Mouse (Mus musculus) lung, adult 2 months (tissue): ENCODE data around the gene Klhl26.

Source experiments
- CTCF ChIP-seq: fragments of 200-500 bp; IDR thresholded peaks from 2 replicates; pipeline ENCODE4 v1.5.1; 2011; ENCODE audit warnings: mild to moderate bottlenecking, low read length, control low read depth; ENCODE audit not compliant: insufficient read depth
- POLR2A ChIP-seq: fragments of 200-500 bp; IDR thresholded peaks from 2 replicates; pipeline ENCODE4 v1.6.1; 2011; ENCODE audit warnings: low read depth, mild to moderate bottlenecking, control low read depth, low read length, borderline replicate concordance; ENCODE audit errors: extremely low read depth

GRCm38 (mm10) chr8:70422722-70423121 is 54.0 kb downstream of the Klhl26 start:
- TF ChIP-seq POLR2A = no peak
- no peak for TF ChIP-seq CTCF
